Mouse (Mus musculus) heart, adult 2 months (tissue): ENCODE data around the gene Aqp1.

ENCODE experiments used
- CTCF ChIP-seq: fragments of 200-600 bp; IDR thresholded peaks from 2 replicates; pipeline ENCODE4 v1.8.1; 2022; ENCODE audit warnings: antibody characterized with exemption, mild to moderate bottlenecking, moderate library complexity
- EP300 ChIP-seq: fragments of 200-500 bp; IDR thresholded peaks from 2 replicates; pipeline ENCODE4 v1.6.1; 2011; ENCODE audit warnings: low read depth, low read length, control low read depth; ENCODE audit not compliant: insufficient read depth
- POLR2A ChIP-seq: fragments of 200-500 bp; IDR thresholded peaks from 2 replicates; pipeline ENCODE4 v1.6.1; 2011; ENCODE audit warnings: mild to moderate bottlenecking, low read depth, low read length, control low read depth; ENCODE audit not compliant: insufficient read depth

DNA sequence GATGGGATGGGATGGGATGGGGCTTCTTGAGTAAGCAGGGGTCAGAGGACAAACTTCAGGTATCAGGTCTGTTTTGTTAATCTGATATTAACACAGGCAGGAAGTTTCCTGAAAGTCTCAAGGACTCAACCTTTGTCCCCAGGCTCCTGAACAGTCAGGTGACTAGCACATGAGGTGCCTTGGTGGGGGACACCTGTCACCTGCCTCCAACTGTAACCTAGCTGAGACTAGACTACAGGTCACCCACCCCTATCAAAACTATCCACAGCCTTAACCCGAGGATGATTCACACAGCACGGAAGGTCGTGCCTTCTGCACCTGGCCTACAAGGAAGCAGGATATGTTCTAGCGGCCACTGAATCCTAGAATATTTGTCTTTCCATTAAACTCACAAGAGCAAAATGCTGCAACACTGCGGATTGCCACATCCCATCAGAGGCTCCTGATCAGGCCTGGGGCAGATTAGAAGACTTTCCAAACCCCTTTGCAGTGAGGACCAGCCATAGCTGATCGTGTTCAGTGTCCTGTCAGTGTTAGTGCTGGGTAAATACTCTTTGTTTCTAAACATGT, 14.2 kb downstream of the Aqp1 start:
- TF ChIP-seq CTCF: no peak
- no peak for TF ChIP-seq EP300
- TF ChIP-seq POLR2A: no peak
